Mouse (Mus musculus) 3T3-L1 (cell line): ENCODE measurements around the gene Adcy9.

ENCODE experiments used
- DNase-seq: peaks from one replicate; pipeline ENCODE4 v3.0.0-alpha.2; 2015; ENCODE audit warnings: low read depth, low spot score

Adcy9 gene

GRCm38 (mm10) chr16:4320856-4321255, 99.4 kb downstream of the Adcy9 start:
- peak; percentile 90 for DNase-seq

GRCm38 (mm10) chr16:4318001-4318526, 102.2 kb downstream of the Adcy9 start:
- no peak for DNase-seq

GRCm38 (mm10) chr16:4316094-4316474, 104.2 kb downstream of the Adcy9 start:
- DNase-seq: peak; percentile 95

- no peak for DNase-seq
Measured at GRCm38 (mm10) chr16:4315352-4316093, 104.8 kb downstream of the Adcy9 start.

- DNase-seq: no peak
Measured at GRCm38 (mm10) chr16:4314891-4315290, 105.4 kb downstream of the Adcy9 start.

- DNase-seq: no peak
Measured at GRCm38 (mm10) chr16:4312018-4312417, 108.3 kb downstream of the Adcy9 start.

- DNase-seq: no peak
Measured at GRCm38 (mm10) chr16:4311608-4312007, 108.7 kb downstream of the Adcy9 start.

- no peak for DNase-seq
Measured at GRCm38 (mm10) chr16:4307795-4308194, 112.5 kb downstream of the Adcy9 start.

- peak; percentile 58 for DNase-seq
Measured at GRCm38 (mm10) chr16:4304176-4304922, 115.9 kb downstream of the Adcy9 start.

GRCm38 (mm10) chr16:4303554-4303953, 116.7 kb downstream of the Adcy9 start:
- DNase-seq: no peak

GRCm38 (mm10) chr16:4300280-4300679, 120.0 kb downstream of the Adcy9 start:
- no peak for DNase-seq

GRCm38 (mm10) chr16:4293259-4293658, 127.0 kb downstream of the Adcy9 start:
- DNase-seq: no peak

- peak; percentile 76 for DNase-seq
Measured at GRCm38 (mm10) chr16:4289507-4289906, 130.8 kb downstream of the Adcy9 start.

GRCm38 (mm10) chr16:4286593-4286992, 133.7 kb downstream of the Adcy9 start:
- DNase-seq: no peak

- peak; percentile 78 for DNase-seq
Measured at GRCm38 (mm10) chr16:4285257-4285656, 135.0 kb downstream of the Adcy9 start.

GRCm38 (mm10) chr16:4283267-4283851, 136.9 kb downstream of the Adcy9 start:
- no peak for DNase-seq

GRCm38 (mm10) chr16:4281470-4281869, 138.8 kb downstream of the Adcy9 start:
- DNase-seq: no peak

GRCm38 (mm10) chr16:4280949-4281348, 139.3 kb downstream of the Adcy9 start:
- DNase-seq: no peak

- DNase-seq: peak; percentile 18
Measured at GRCm38 (mm10) chr16:4279601-4280000, 140.7 kb downstream of the Adcy9 start.

- no peak for DNase-seq
Measured at GRCm38 (mm10) chr16:4276621-4277020, 143.7 kb downstream of the Adcy9 start.

- DNase-seq: peak; percentile 72
Measured at GRCm38 (mm10) chr16:4276151-4276550, 144.1 kb downstream of the Adcy9 start.

- DNase-seq: peak; percentile 98
Measured at GRCm38 (mm10) chr16:4273702-4274476, 146.4 kb downstream of the Adcy9 start.
